Mouse (Mus musculus): ENCODE measurements at regions not wholly inside any gene's neighbourhood (a gene's known extent, or its start where the extent isn't known, plus 50 kb on each side); places are given as distances from the start of the nearest gene placed in this dataset.

GRCm38 (mm10) chr13:75544728-75545127 is 161.8 kb upstream of the Ell2 start:
- no peak for TF ChIP-seq CTCF (IDR thresholded peaks at IDR 0.05)
- no peak for TF ChIP-seq EP300 (IDR thresholded peaks at IDR 0.05)

All from lung, postnatal 0 days (tissue).